Mouse (Mus musculus): ENCODE data around the gene Hmgb1. TPM values are rescaled to one million over a fixed set of nuclear protein-coding genes. Genes with fewer than 3 reads are reported as not detected.

Hmgb1 gene
- polyA plus RNA-seq, 1 experiment from 2014 or later, result 136 TPM

GRCm38 (mm10) chr5:149170841-149171588 lies 13.3 kb downstream of the Hmgb1 start:
- ATAC-seq (no peak), DNase-seq (ENCODE audit: low read depth, low spot score) (no peak)
- ChIA-PET CTCF (no interaction called here), POLR2A (no interaction called here)
- H3K27me3 ChIP-seq, result no peaks in the 10 kb centered on the region
- in situ Hi-C loops (cut with MboI; ENCODE audit: low pct_unique_long_range_greater_than_20kb), result no loop called here
- TF ChIP-seq CTCF (IDR thresholded peaks at IDR 0.05), result no peak

GRCm38 (mm10) chr5:149168816-149169215 lies 15.5 kb downstream of the Hmgb1 start:
- ChIA-PET POLR2A (no interaction called here), CTCF (interaction anchor here (1.0 kb wide), 1 partner anchor 13 kb away, joined by 3 read pairs; no protein-coding TSS in a partner anchor)
- H3K27me3 ChIP-seq, result no peaks in the 10 kb centered on the region
- ATAC-seq, result no peak
- TF ChIP-seq CTCF (IDR thresholded peaks at IDR 0.05), result no peak
- in situ Hi-C loops (cut with MboI; ENCODE audit: low pct_unique_long_range_greater_than_20kb), result no loop called here
- DNase-seq (ENCODE audit: low read depth, low spot score), result no peak

GRCm38 (mm10) chr5:149168051-149168450 lies 16.2 kb downstream of the Hmgb1 start:
- in situ Hi-C loops (cut with MboI; ENCODE audit: low pct_unique_long_range_greater_than_20kb), result no loop called here
- no peak for DNase-seq (ENCODE audit: low read depth, low spot score)
- no peak for TF ChIP-seq CTCF (IDR thresholded peaks at IDR 0.05)
- POLR2A ChIA-PET, result interaction anchor here (0.6 to 0.7 kb wide), 2 partner anchors 10 to 286 kb away, joined by 3 read pairs; no protein-coding TSS in a partner anchor
- no peak for ATAC-seq
- no peaks in the 10 kb centered on the region for H3K27me3 ChIP-seq
- CTCF ChIA-PET, result no interaction called here

GRCm38 (mm10) chr5:149166011-149166410 lies 18.3 kb downstream of the Hmgb1 start:
- DNase-seq (ENCODE audit: low read depth, low spot score), result no peak
- POLR2A ChIA-PET, result no interaction called here
- TF ChIP-seq CTCF (IDR thresholded peaks at IDR 0.05), result no peak
- no peaks in the 10 kb centered on the region for H3K27me3 ChIP-seq
- in situ Hi-C loops (cut with MboI; ENCODE audit: low pct_unique_long_range_greater_than_20kb), result no loop called here
- ATAC-seq, result no peak
- CTCF ChIA-PET, result no interaction called here

GRCm38 (mm10) chr5:149164881-149165280 lies 19.4 kb downstream of the Hmgb1 start:
- TF ChIP-seq CTCF (IDR thresholded peaks at IDR 0.05), result no peak
- ATAC-seq (no peak), DNase-seq (ENCODE audit: low read depth, low spot score) (no peak)
- ChIA-PET POLR2A (interaction anchor here (1.1 kb wide), 1 partner anchor 10 kb away, joined by 3 read pairs; no protein-coding TSS in a partner anchor), CTCF (interaction anchor here (1.4 kb wide), 1 partner anchor 11 kb away, joined by 6 read pairs; no protein-coding TSS in a partner anchor)
- in situ Hi-C loops (cut with MboI; ENCODE audit: low pct_unique_long_range_greater_than_20kb), result no loop called here
- no peaks in the 10 kb centered on the region for H3K27me3 ChIP-seq

- no peak for DNase-seq (ENCODE audit: low read depth, low spot score)
- no peak for ATAC-seq
These were observed 21.4 kb downstream of the Hmgb1 start for GRCm38 (mm10) chr5:149162890-149163289.

GRCm38 (mm10) chr5:149160469-149160868 lies 23.8 kb downstream of the Hmgb1 start:
- DNase-seq (ENCODE audit: low read depth, low spot score) (no peak), ATAC-seq (no peak)
- TF ChIP-seq CTCF (IDR thresholded peaks at IDR 0.05), result no peak
- POLR2A ChIA-PET, result interaction anchor here (0.7 kb wide), 1 partner anchor 12 kb away, joined by 3 read pairs; no protein-coding TSS in a partner anchor
- CTCF ChIA-PET, result no interaction called here
- in situ Hi-C loops (cut with MboI; ENCODE audit: low pct_unique_long_range_greater_than_20kb), result no loop called here
- no peaks in the 10 kb centered on the region for H3K27me3 ChIP-seq

More at GRCm38 (mm10) chr5:149162890-149163289, 21.4 kb downstream of the Hmgb1 start:
- no peak for TF ChIP-seq CTCF (IDR thresholded peaks at IDR 0.05)
- in situ Hi-C loops (cut with MboI; ENCODE audit: low pct_unique_long_range_greater_than_20kb), result no loop called here
- H3K27me3 ChIP-seq, result no peaks in the 10 kb centered on the region
- ChIA-PET POLR2A (no interaction called here), CTCF (interaction anchor here (0.9 to 1.4 kb wide), 3 partner anchors 19 to 41 kb away, joined by 3 read pairs; no protein-coding TSS in a partner anchor)

GRCm38 (mm10) chr5:149159021-149159420 lies 25.3 kb downstream of the Hmgb1 start:
- ChIA-PET POLR2A (interaction anchor here (0.8 kb wide), 1 partner anchor 10 kb away, joined by 3 read pairs; no protein-coding TSS in a partner anchor), CTCF (no interaction called here)
- no peak for TF ChIP-seq CTCF (IDR thresholded peaks at IDR 0.05)
- DNase-seq (ENCODE audit: low read depth, low spot score) (no peak), ATAC-seq (no peak)
- H3K27me3 ChIP-seq, result no peaks in the 10 kb centered on the region
- in situ Hi-C loops (cut with MboI; ENCODE audit: low pct_unique_long_range_greater_than_20kb), result no loop called here

GRCm38 (mm10) chr5:149156886-149157563 lies 27.3 kb downstream of the Hmgb1 start:
- ChIA-PET POLR2A (no interaction called here), CTCF (no interaction called here)
- no peaks in the 10 kb centered on the region for H3K27me3 ChIP-seq
- DNase-seq (ENCODE audit: low read depth, low spot score) (no peak), ATAC-seq (no peak)
- TF ChIP-seq CTCF (IDR thresholded peaks at IDR 0.05), result no peak
- in situ Hi-C loops (cut with MboI; ENCODE audit: low pct_unique_long_range_greater_than_20kb), result no loop called here

GRCm38 (mm10) chr5:149152774-149153155 lies 31.5 kb downstream of the Hmgb1 start:
- no peaks in the 10 kb centered on the region for H3K27me3 ChIP-seq
- no peak for ATAC-seq
- DNase-seq (ENCODE audit: low read depth, low spot score), result no peak
- in situ Hi-C loops (cut with MboI; ENCODE audit: low pct_unique_long_range_greater_than_20kb), result no loop called here
- no peak for TF ChIP-seq CTCF (IDR thresholded peaks at IDR 0.05)
- ChIA-PET CTCF (no interaction called here), POLR2A (interaction anchor here (0.9 kb wide), 1 partner anchor 31 kb away, joined by 3 read pairs; no protein-coding TSS in a partner anchor)

All from Patski (cell line).